Mouse (Mus musculus) v-Abl transformed pro-B cells (cell line): ENCODE results near the gene Cdh13.

Source experiments
- in situ Hi-C, 2 experiments: fragments of 400-800 bp; cut with MboI; formaldehyde crosslinking; loops; one replicate each; pipeline ENCODE4 v1.15.1; 2025; ENCODE audit not compliant: unreplicated experiment in 2 of 2

Cdh13 gene

GRCm38 (mm10) chr8:119004821-119005220, 721.3 kb downstream of the Cdh13 start:
- in situ Hi-C loops: no loop called here

- in situ Hi-C loops: no loop called here
Measured at GRCm38 (mm10) chr8:119018675-119019074, 735.1 kb downstream of the Cdh13 start.

GRCm38 (mm10) chr8:119020781-119021180, 737.2 kb downstream of the Cdh13 start:
- in situ Hi-C loops: no loop called here

- in situ Hi-C loops: no loop called here
Measured at GRCm38 (mm10) chr8:119021478-119021877, 737.9 kb downstream of the Cdh13 start.

GRCm38 (mm10) chr8:119022301-119022870, 738.9 kb downstream of the Cdh13 start:
- in situ Hi-C loops: no loop called here

GRCm38 (mm10) chr8:119033398-119033797, 749.9 kb downstream of the Cdh13 start:
- in situ Hi-C loops: no loop called here

- in situ Hi-C loops: no loop called here
Measured at GRCm38 (mm10) chr8:119034037-119034436, 750.5 kb downstream of the Cdh13 start.

- in situ Hi-C loops: no loop called here
Measured at GRCm38 (mm10) chr8:119035126-119035525, 751.6 kb downstream of the Cdh13 start.

GRCm38 (mm10) chr8:119037571-119037970, 754.0 kb downstream of the Cdh13 start:
- in situ Hi-C loops: no loop called here

- in situ Hi-C loops: no loop called here
Measured at GRCm38 (mm10) chr8:119039358-119039757, 755.8 kb downstream of the Cdh13 start.

- in situ Hi-C loops: loop anchor here (25.0 kb wide), 2 partner anchors 1121 to 1421 kb away; no protein-coding TSS in a partner anchor
Measured at GRCm38 (mm10) chr8:119057876-119058275, 774.3 kb downstream of the Cdh13 start.

- in situ Hi-C loops: loop anchor here (5.0 to 25.0 kb wide), 4 partner anchors 1124 to 1424 kb away; no protein-coding TSS in a partner anchor
Measured at GRCm38 (mm10) chr8:119061671-119062070, 778.1 kb downstream of the Cdh13 start.

- in situ Hi-C loops: loop anchor here (5.0 to 25.0 kb wide), 4 partner anchors 1127 to 1427 kb away; no protein-coding TSS in a partner anchor
Measured at GRCm38 (mm10) chr8:119064523-119064922, 781.0 kb downstream of the Cdh13 start.

GRCm38 (mm10) chr8:119072291-119072690, 788.8 kb downstream of the Cdh13 start:
- in situ Hi-C loops: loop anchor here (25.0 kb wide), 2 partner anchors 1135 to 1435 kb away; no protein-coding TSS in a partner anchor

GRCm38 (mm10) chr8:119085022-119085421, 801.5 kb downstream of the Cdh13 start:
- in situ Hi-C loops: no loop called here

- in situ Hi-C loops: no loop called here
Measured at GRCm38 (mm10) chr8:119098261-119098660, 814.7 kb downstream of the Cdh13 start.

- in situ Hi-C loops: no loop called here
Measured at GRCm38 (mm10) chr8:119102871-119103270, 819.3 kb downstream of the Cdh13 start.

GRCm38 (mm10) chr8:119109655-119110054, 826.1 kb downstream of the Cdh13 start:
- in situ Hi-C loops: no loop called here

GRCm38 (mm10) chr8:119112861-119113260, 829.3 kb downstream of the Cdh13 start:
- in situ Hi-C loops: no loop called here

- in situ Hi-C loops: no loop called here
Measured at GRCm38 (mm10) chr8:119121236-119121635, 837.7 kb downstream of the Cdh13 start.

- in situ Hi-C loops: no loop called here
Measured at GRCm38 (mm10) chr8:119127841-119128240, 844.3 kb downstream of the Cdh13 start.

- in situ Hi-C loops: no loop called here
Measured at GRCm38 (mm10) chr8:119128266-119128665, 844.7 kb downstream of the Cdh13 start.
